Mouse (Mus musculus) MEL (cell line): ENCODE measurements around the gene Gm9837. TPM values are rescaled to one million over a fixed set of nuclear protein-coding genes. Genes with fewer than 3 reads are reported as not detected.
A peak's percentile ranks its signal among the peaks of the same experiment; 100 is the strongest.

Source experiments
- DNase-seq: peaks from one replicate; pipeline ENCODE4 v3.0.0; 2011; ENCODE audit warnings: low read depth, low spot score
- H3K27ac ChIP-seq: 2 replicates; pipeline ENCODE4 v1.5.1; 2012; ENCODE audit warnings: low read depth, mild to moderate bottlenecking, control low read depth, low read length, moderate library complexity; ENCODE audit not compliant: control insufficient read depth
- H3K27me3 ChIP-seq, 2 experiments: fragments of 150-350 bp in 1 of 2; sonication (generic) in 1 of 2; 2 replicates each; pipeline ENCODE4 v1.6.1; 2012; ENCODE audit warnings: low read length in 2 of 2, mild to moderate bottlenecking in 2 of 2, improper control_type of control experiment in 1 of 2, moderate library complexity in 1 of 2; ENCODE audit not compliant: insufficient read depth in 2 of 2, control insufficient read depth in 1 of 2
- H3K36me3 ChIP-seq, 2 experiments: 2 replicates each; pipeline ENCODE4 v1.6.1; 2012 to 2014; ENCODE audit warnings: low read length in 2 of 2, improper control_type of control experiment in 1 of 2, inconsistent platforms in 1 of 2, mild to moderate bottlenecking in 1 of 2; ENCODE audit not compliant: insufficient read depth in 2 of 2, control insufficient read depth in 1 of 2
- H3K4me1 ChIP-seq, 2 experiments: fragments of 150-350 bp in 1 of 2; sonication (generic) in 1 of 2; 2 replicates each; pipeline ENCODE4 v1.6.1; 2012; ENCODE audit warnings: low read length in 2 of 2, improper control_type of control experiment in 1 of 2, mild to moderate bottlenecking in 1 of 2; ENCODE audit not compliant: insufficient read depth in 2 of 2, control insufficient read depth in 1 of 2
- H3K4me3 ChIP-seq, 2 experiments: fragments of 150-350 bp in 1 of 2; sonication (generic) in 1 of 2; 2 replicates each; pipeline ENCODE4 v1.5.1; 2012; ENCODE audit warnings: low read depth in 2 of 2, low read length in 2 of 2, mild to moderate bottlenecking in 2 of 2, moderate library complexity in 2 of 2, control low read depth in 1 of 2, improper control_type of control experiment in 1 of 2; ENCODE audit not compliant: control insufficient read depth in 1 of 2, insufficient read depth in 1 of 2
- H3K79me2 ChIP-seq: 2 replicates; pipeline ENCODE4 v1.6.1; 2012; ENCODE audit warnings: mild to moderate bottlenecking, low read length, moderate library complexity; ENCODE audit not compliant: control insufficient read depth, poor library complexity, insufficient read depth
- H3K9ac ChIP-seq: 2 replicates; pipeline ENCODE4 v1.6.1; 2012; ENCODE audit warnings: low read depth, mild to moderate bottlenecking, control low read depth, low read length, moderate library complexity; ENCODE audit not compliant: control insufficient read depth, poor library complexity, severe bottlenecking
- H3K9me3 ChIP-seq: fragments of 150-350 bp; sonication (generic); replicated peaks from 2 replicates; pipeline ENCODE4 v1.6.1; 2012; ENCODE audit warnings: mild to moderate bottlenecking, low read length, improper control_type of control experiment, moderate library complexity; ENCODE audit not compliant: insufficient read depth
- ELF1 ChIP-seq: IDR thresholded peaks from 2 replicates; pipeline ENCODE4 v1.6.1; 2014; ENCODE audit warnings: low read depth, mild to moderate bottlenecking, inconsistent platforms, low read length, improper control_type of control experiment, moderate library complexity
- GATA1 ChIP-seq: IDR thresholded peaks from 2 replicates; pipeline ENCODE4 v1.6.1; 2011; ENCODE audit warnings: low read depth, low read length, improper control_type of control experiment
- MAFK ChIP-seq: IDR thresholded peaks from 2 replicates; pipeline ENCODE4 v1.6.1; 2011; ENCODE audit warnings: low read depth, mild to moderate bottlenecking, low read length, improper control_type of control experiment, borderline replicate concordance
- MAZ ChIP-seq: IDR thresholded peaks from 2 replicates; pipeline ENCODE4 v1.6.1; 2012; ENCODE audit warnings: low read depth, mild to moderate bottlenecking, inconsistent platforms, low read length, improper control_type of control experiment
- MEF2A ChIP-seq: IDR thresholded peaks from 2 replicates; pipeline ENCODE4 v1.6.1; 2014; ENCODE audit warnings: low read depth, mild to moderate bottlenecking, inconsistent platforms, low read length, improper control_type of control experiment; ENCODE audit not compliant: poor library complexity, insufficient replicate concordance, severe bottlenecking; ENCODE audit errors: extremely low read depth
- MYB ChIP-seq: IDR thresholded peaks from 2 replicates; pipeline ENCODE4 v1.6.1; 2011; ENCODE audit warnings: mild to moderate bottlenecking, low read depth, low read length, improper control_type of control experiment
- MYC ChIP-seq: IDR thresholded peaks from 2 replicates; pipeline ENCODE4 v1.6.1; 2011; ENCODE audit warnings: low read depth, mild to moderate bottlenecking, low read length, improper control_type of control experiment, moderate library complexity
- NRF1 ChIP-seq: IDR thresholded peaks from 2 replicates; pipeline ENCODE4 v1.6.1; 2014; ENCODE audit warnings: low read depth, mild to moderate bottlenecking, inconsistent platforms, low read length, improper control_type of control experiment, moderate library complexity; ENCODE audit not compliant: poor library complexity, insufficient read depth, severe bottlenecking
- POLR2A ChIP-seq, 2 experiments: IDR thresholded peaks; 2 replicates each; pipeline ENCODE4 v1.6.1; 2011 to 2012; ENCODE audit warnings: low read length in 2 of 2, mild to moderate bottlenecking in 2 of 2, control low read depth in 1 of 2, improper control_type of control experiment in 1 of 2, low read depth in 1 of 2, moderate library complexity in 1 of 2; ENCODE audit not compliant: control insufficient read depth in 1 of 2, insufficient read depth in 1 of 2, poor library complexity in 1 of 2
- RCOR1 ChIP-seq: IDR thresholded peaks from 2 replicates; pipeline ENCODE4 v1.6.1; 2012; ENCODE audit warnings: low read depth, mild to moderate bottlenecking, inconsistent platforms, low read length, improper control_type of control experiment
- SMC3 ChIP-seq: IDR thresholded peaks from 2 replicates; pipeline ENCODE4 v1.6.1; 2011; ENCODE audit warnings: low read depth, low read length, improper control_type of control experiment
- TCF12 ChIP-seq: IDR thresholded peaks from 2 replicates; pipeline ENCODE4 v1.6.1; 2014; ENCODE audit warnings: low read depth, mild to moderate bottlenecking, inconsistent platforms, low read length, improper control_type of control experiment, moderate library complexity
- ZKSCAN1 ChIP-seq: IDR thresholded peaks from 2 replicates; pipeline ENCODE4 v1.6.1; 2012; ENCODE audit warnings: low read depth, mild to moderate bottlenecking, inconsistent platforms, low read length, improper control_type of control experiment, moderate library complexity
- ZMIZ1 ChIP-seq: IDR thresholded peaks from 2 replicates; pipeline ENCODE4 v1.6.1; 2012; ENCODE audit warnings: low read depth, mild to moderate bottlenecking, inconsistent platforms, low read length, improper control_type of control experiment, moderate library complexity
- ZNF384 ChIP-seq: IDR thresholded peaks from 2 replicates; pipeline ENCODE4 v1.6.1; 2012; ENCODE audit warnings: low read depth, mild to moderate bottlenecking, inconsistent platforms, low read length, improper control_type of control experiment
- polyA plus RNA-seq, 2 experiments: library from polyadenylated mRNA; stranded (reverse) in 1 of 2; unstranded in 1 of 2; fragments of >175 nt in 1 of 2; fragments of >200 nt in 1 of 2; gene quantifications; 2 replicates each; pipeline versions ENCODE4 v1.2.1 to v1.2.4; 2012; ENCODE audit warnings: low replicate concordance in 2 of 2, low read depth in 1 of 2; ENCODE audit not compliant: insufficient read length in 2 of 2, insufficient read depth in 1 of 2, missing spikeins in 1 of 2
- total RNA-seq: library from RNA; depleted of rRNA; stranded (reverse); fragments of 300-350 nt; gene quantifications from 2 replicates; pipeline ENCODE4 v1.2.3, GENCODE M21; 2012

Gene Gm9837
- total and polyA plus RNA-seq, 3 experiments, result not detected

DNA sequence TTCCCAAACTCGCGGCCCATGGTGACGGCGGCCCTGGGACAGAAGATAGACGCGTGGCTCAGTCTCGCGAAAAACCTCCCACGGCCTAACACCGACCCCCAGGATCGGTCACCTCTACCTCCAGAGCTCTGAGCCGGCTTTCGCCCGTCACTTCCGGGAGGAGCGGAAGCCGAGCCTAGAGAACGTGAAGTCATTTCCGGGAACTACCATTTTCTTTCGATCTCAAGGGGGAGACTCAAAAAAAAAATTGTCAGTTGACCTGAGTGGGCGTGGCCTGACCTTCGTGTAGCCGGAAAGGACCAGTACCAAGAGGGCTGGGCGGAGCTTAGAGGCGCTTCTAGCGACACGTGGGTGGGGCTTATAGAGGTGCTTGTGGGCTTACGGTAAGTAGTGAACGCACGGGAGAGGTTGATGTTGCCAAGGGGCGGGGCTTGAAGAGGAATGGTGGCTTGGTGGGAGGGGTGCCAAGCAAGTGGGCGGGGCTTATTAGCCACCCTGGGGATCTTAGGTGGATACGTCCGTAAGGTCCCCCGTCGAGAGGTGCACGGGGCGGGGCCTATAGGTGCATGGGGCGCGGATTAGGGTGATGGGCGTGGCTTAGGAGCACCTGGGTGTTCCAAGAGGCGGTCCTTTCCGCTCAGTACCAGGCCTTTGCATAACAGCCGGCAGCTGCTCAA, 39.5 kb downstream of the Gm9837 start, which contains the start of the genes Uqcrq and Gdf9 (continued):
- TF ChIP-seq RCOR1, result no peak
- TF ChIP-seq MAFK, result no peak
- 0 out of 2 replicates have a peak, but pooled peaks have one; percentile 20 for TF ChIP-seq MAZ
- no peak for TF ChIP-seq MEF2A
- TF ChIP-seq ZMIZ1, result peak; percentile 85
- TF ChIP-seq ZKSCAN1, result no peak; the same call in 1 of the 2 replicates

DNA sequence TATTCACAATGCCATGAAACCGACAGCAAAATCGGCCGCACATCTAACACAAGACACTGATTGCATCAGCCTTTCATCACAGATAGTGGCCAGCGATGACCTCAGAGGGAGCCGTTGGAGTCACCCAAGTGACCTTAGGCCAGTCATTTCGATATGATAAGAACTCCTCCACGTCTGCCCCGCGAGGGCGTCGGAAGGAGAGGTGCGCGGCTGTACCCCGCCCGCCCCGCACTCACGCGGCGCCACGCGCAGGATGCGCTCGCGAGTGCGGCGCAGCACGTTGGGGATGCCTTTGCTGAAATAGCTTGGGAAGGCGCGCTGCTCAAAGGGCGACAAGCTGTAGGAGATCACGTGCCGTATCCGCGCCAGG, 40.0 kb downstream of the Gm9837 start:
- no peaks in the 10 kb centered on the region for H3K9me3 ChIP-seq
- H3K36me3 ChIP-seq, result peaks cover 7 to 30% of the 10 kb centered on the region in 2 experiments
- H3K4me1 ChIP-seq, result peaks cover 8 to 30% of the 10 kb centered on the region in 2 experiments
- DNase-seq, result no peak
- peak overlapping the region; percentile 89 to 94 for H3K4me3 ChIP-seq
- peak overlapping the region; percentile 95 for H3K9ac ChIP-seq
- no peaks in the 10 kb centered on the region for H3K27me3 ChIP-seq
- peaks cover 14% of the 10 kb centered on the region for H3K79me2 ChIP-seq
- TF ChIP-seq NRF1 (peak; percentile 31; the same call in 1 of the 2 replicates), MYB (0 out of 2 replicates have a peak, but pooled peaks have one; percentile 14), GATA1 (peak; percentile 51), RCOR1 (no peak), TCF12 (no peak)
- peak overlapping the region; percentile 76 for H3K27ac ChIP-seq

DNA sequence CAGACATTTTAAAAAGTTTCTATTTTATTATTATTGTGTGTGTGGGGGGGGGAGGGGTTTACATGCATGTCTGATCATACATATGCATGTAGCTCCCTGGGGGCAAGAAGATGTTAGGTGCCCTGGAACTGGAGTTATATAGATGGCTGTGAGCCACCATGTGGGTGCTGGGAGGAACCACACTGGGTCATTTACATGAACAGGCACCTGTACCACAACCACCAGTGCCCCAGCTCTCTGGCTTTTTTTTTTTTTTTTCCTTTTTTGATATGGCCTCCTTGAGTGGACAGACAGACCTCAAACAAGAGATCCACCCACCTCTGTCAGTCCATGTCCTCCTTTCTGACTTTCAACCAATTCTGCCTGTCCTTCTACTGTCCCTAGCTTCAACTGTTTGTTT, 41.1 kb downstream of the Gm9837 start:
- H3K36me3 ChIP-seq, result peaks cover 7 to 30% of the 10 kb centered on the region in 2 experiments
- H3K9ac ChIP-seq, result peak overlapping the region; percentile 95
- H3K27ac ChIP-seq, result peak overlapping the region; percentile 22

More for the DNA sequence above, 41.1 kb downstream of the Gm9837 start:
- TF ChIP-seq ZKSCAN1 (no peak), ZNF384 (peak; percentile 54), MYC (no peak), ELF1 (no peak), POLR2A (IDR thresholded peaks at IDR 0.05; ENCODE audit: control insufficient read depth in 1 of 2, insufficient read depth in 1 of 2, low read depth in 1 of 2, low read length in 2 of 2, poor library complexity in 1 of 2) (peak in 1 of 2 experiments; percentile 8; a peak in 1 of 4 replicates), SMC3 (peak; percentile 1; the same call in 1 of the 2 replicates)
- Histone ChIP-seq H3K4me1 (peaks cover 8 to 30% of the 10 kb centered on the region in 2 experiments), H3K79me2 (peaks cover 14% of the 10 kb centered on the region), H3K4me3 (peak overlapping the region; percentile 89 to 94), H3K27me3 (no peaks in the 10 kb centered on the region), H3K9me3 (no peaks in the 10 kb centered on the region)
- peak; percentile 35 for DNase-seq
